Mouse (Mus musculus): ENCODE measurements at regions not wholly inside any gene's neighbourhood (a gene's known extent, or its start where the extent isn't known, plus 50 kb on each side); places are given as distances from the start of the nearest gene placed in this dataset.

DNA sequence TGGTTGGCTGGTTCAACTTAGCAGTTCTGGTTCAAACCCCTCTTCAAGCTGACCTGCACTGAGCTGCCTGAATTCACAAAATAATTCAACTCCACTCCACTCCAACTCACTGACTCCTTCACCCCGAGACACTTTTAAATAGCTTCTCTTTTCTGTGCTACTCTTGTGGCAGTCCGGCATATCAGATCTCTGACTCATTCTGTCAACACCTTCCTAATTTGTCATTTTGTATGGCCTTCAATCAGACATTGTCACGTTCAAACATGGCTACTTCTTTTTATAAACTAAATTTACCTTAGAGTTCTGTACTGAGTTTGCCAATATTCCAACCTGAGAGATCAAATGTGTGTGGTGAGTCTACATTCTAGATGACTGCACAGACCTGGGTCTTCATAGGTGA, 579.1 kb downstream of the Slitrk1 start:
- TF ChIP-seq POLR2A (IDR thresholded peaks at IDR 0.05; ENCODE audit: borderline replicate concordance, extremely low read depth, insufficient read depth, insufficient read length), result no peak
- Histone ChIP-seq H3K9ac (ENCODE audit: low read depth, low read length, severe bottlenecking) (no peak overlapping the region), H3K9me3 (ENCODE audit: control insufficient read depth, low read length) (no peaks in the 10 kb centered on the region), H3K27me3 (ENCODE audit: control insufficient read depth, insufficient read depth, low read length) (no peaks in the 10 kb centered on the region), H3K36me3 (ENCODE audit: control insufficient read depth, insufficient read depth, low read length) (no peaks in the 10 kb centered on the region), H3K4me3 (replicated peaks; ENCODE audit: low read length) (no peak overlapping the region), H3K27ac (replicated peaks; ENCODE audit: low read depth, low read length) (no peak overlapping the region), H3K4me2 (replicated peaks; ENCODE audit: low read depth, low read length, severe bottlenecking) (no peak overlapping the region), H3K4me1 (ENCODE audit: control insufficient read depth, insufficient read depth, low read length) (no peaks in the 10 kb centered on the region)
- DNase-seq (ENCODE audit: low spot score) (no peak), ATAC-seq (ENCODE audit: low FRiP score, low read depth) (no peak)
- 78% methylated on average over 3 of the region's 3 CpGs for WGBS

DNA sequence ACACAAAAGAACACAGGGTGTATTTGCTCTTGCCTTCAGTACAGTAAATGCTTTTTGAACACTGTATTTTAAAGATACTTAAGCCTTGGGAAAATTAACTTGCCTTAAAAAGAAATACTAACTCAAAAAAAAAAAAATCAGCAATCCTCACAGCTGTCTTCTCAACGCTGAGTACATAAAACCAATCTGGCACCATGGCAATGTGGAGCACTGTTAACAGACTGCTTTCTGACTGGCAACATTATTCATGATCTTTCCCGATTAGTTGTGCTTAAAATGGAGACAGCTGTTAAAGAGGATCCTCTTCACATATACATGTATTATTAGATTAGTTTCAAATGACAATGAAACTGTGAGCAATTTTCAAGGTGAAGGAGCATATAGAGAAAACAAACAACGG, 587.5 kb downstream of the Slitrk1 start:
- Histone ChIP-seq H3K4me1 (ENCODE audit: control insufficient read depth, insufficient read depth, low read length) (no peaks in the 10 kb centered on the region), H3K9me3 (ENCODE audit: control insufficient read depth, low read length) (no peaks in the 10 kb centered on the region), H3K27me3 (ENCODE audit: control insufficient read depth, insufficient read depth, low read length) (no peaks in the 10 kb centered on the region), H3K4me3 (replicated peaks; ENCODE audit: low read length) (no peak overlapping the region), H3K9ac (ENCODE audit: low read depth, low read length, severe bottlenecking) (no peak overlapping the region), H3K4me2 (replicated peaks; ENCODE audit: low read depth, low read length, severe bottlenecking) (no peak overlapping the region), H3K27ac (replicated peaks; ENCODE audit: low read depth, low read length) (no peak overlapping the region), H3K36me3 (ENCODE audit: control insufficient read depth, insufficient read depth, low read length) (no peaks in the 10 kb centered on the region)
- TF ChIP-seq POLR2A (IDR thresholded peaks at IDR 0.05; ENCODE audit: borderline replicate concordance, extremely low read depth, insufficient read depth, insufficient read length), result no peak
- no peak for ATAC-seq (ENCODE audit: low FRiP score, low read depth)
- 77% methylated on average over 3 of the region's 3 CpGs for WGBS
- DNase-seq (ENCODE audit: low spot score), result no peak

- no peaks in the 10 kb centered on the region for H3K36me3 ChIP-seq (ENCODE audit: control insufficient read depth, insufficient read depth, low read length)
- no peaks in the 10 kb centered on the region for H3K4me1 ChIP-seq (ENCODE audit: control insufficient read depth, insufficient read depth, low read length)
- H3K27ac ChIP-seq (replicated peaks; ENCODE audit: low read depth, low read length), result no peak overlapping the region
- H3K4me2 ChIP-seq (replicated peaks; ENCODE audit: low read depth, low read length, severe bottlenecking), result no peak overlapping the region
- H3K9me3 ChIP-seq (ENCODE audit: control insufficient read depth, low read length), result no peaks in the 10 kb centered on the region
- no peak for TF ChIP-seq POLR2A (IDR thresholded peaks at IDR 0.05; ENCODE audit: borderline replicate concordance, extremely low read depth, insufficient read depth, insufficient read length)
- DNase-seq (ENCODE audit: low spot score), result peak; percentile 6
- 77% methylated on average over 1 of the region's 1 CpGs for WGBS
- H3K9ac ChIP-seq (ENCODE audit: low read depth, low read length, severe bottlenecking), result no peak overlapping the region
- no peak overlapping the region for H3K4me3 ChIP-seq (replicated peaks; ENCODE audit: low read length)
- no peak for ATAC-seq (ENCODE audit: low FRiP score, low read depth)
- H3K27me3 ChIP-seq (ENCODE audit: control insufficient read depth, insufficient read depth, low read length), result no peaks in the 10 kb centered on the region
Observed at GRCm38 (mm10) chr14:108323364-108324037, 590.5 kb downstream of the Slitrk1 start.

DNA sequence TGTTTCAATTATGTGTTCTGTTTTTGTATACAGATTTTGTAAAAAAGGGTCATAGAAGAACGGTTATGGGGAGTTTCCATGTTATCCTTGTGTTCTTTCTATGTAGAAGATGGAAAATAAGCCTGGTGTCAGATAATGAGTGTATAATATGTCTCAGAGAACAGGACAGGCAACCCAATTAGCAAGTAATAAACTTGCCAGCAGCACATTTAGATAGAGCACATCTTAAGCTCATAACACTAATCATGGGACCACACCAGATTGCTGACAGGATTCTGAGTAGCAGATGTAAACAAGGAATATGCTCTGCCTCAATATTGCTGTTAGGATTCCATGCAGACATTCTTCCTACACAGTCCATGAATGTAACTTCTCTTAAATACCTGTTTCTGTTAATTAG, 606.3 kb downstream of the Slitrk1 start:
- WGBS, result 79% methylated on average over 1 of the region's 1 CpGs
- no peak for ATAC-seq (ENCODE audit: low FRiP score, low read depth)

DNA sequence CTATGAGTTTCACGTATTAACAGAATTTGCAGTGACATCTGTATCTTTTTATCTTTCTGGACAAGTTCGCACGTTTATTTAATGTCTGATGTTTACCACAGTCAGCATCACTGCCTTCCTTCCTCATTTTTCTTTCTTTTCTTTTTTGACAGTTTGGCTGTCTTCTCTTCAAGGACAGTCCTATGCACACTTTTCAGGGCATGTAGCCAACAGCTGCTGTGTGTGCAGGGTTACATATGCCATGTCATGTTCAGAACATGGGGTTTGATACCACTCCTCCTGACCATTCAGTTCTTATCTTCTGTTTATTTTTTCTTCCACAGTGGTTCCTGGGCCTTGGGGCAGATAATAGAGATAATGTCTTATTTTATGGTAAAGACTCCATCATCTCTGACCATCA, 634.3 kb downstream of the Slitrk1 start:
- Histone ChIP-seq H3K9ac (ENCODE audit: low read depth, low read length, severe bottlenecking) (no peak overlapping the region), H3K9me3 (ENCODE audit: control insufficient read depth, low read length) (no peaks in the 10 kb centered on the region), H3K27me3 (ENCODE audit: control insufficient read depth, insufficient read depth, low read length) (no peaks in the 10 kb centered on the region), H3K27ac (replicated peaks; ENCODE audit: low read depth, low read length) (no peak overlapping the region), H3K4me3 (replicated peaks; ENCODE audit: low read length) (no peak overlapping the region), H3K36me3 (ENCODE audit: control insufficient read depth, insufficient read depth, low read length) (no peaks in the 10 kb centered on the region), H3K4me1 (ENCODE audit: control insufficient read depth, insufficient read depth, low read length) (no peaks in the 10 kb centered on the region), H3K4me2 (replicated peaks; ENCODE audit: low read depth, low read length, severe bottlenecking) (no peak overlapping the region)
- DNase-seq (ENCODE audit: low spot score) (no peak), ATAC-seq (ENCODE audit: low FRiP score, low read depth) (no peak)
- 81% methylated on average over 3 of the region's 3 CpGs for WGBS
- no peak for TF ChIP-seq POLR2A (IDR thresholded peaks at IDR 0.05; ENCODE audit: borderline replicate concordance, extremely low read depth, insufficient read depth, insufficient read length)

More for the DNA sequence above, 606.3 kb downstream of the Slitrk1 start:
- Histone ChIP-seq H3K4me1 (ENCODE audit: control insufficient read depth, insufficient read depth, low read length) (no peaks in the 10 kb centered on the region), H3K27me3 (ENCODE audit: control insufficient read depth, insufficient read depth, low read length) (no peaks in the 10 kb centered on the region), H3K36me3 (ENCODE audit: control insufficient read depth, insufficient read depth, low read length) (no peaks in the 10 kb centered on the region), H3K27ac (replicated peaks; ENCODE audit: low read depth, low read length) (no peak overlapping the region), H3K4me3 (replicated peaks; ENCODE audit: low read length) (no peak overlapping the region), H3K9ac (ENCODE audit: low read depth, low read length, severe bottlenecking) (no peak overlapping the region), H3K4me2 (replicated peaks; ENCODE audit: low read depth, low read length, severe bottlenecking) (no peak overlapping the region), H3K9me3 (ENCODE audit: control insufficient read depth, low read length) (no peaks in the 10 kb centered on the region)
- TF ChIP-seq POLR2A (IDR thresholded peaks at IDR 0.05; ENCODE audit: borderline replicate concordance, extremely low read depth, insufficient read depth, insufficient read length), result no peak
- no peak for DNase-seq (ENCODE audit: low spot score)

Data from limb, embryonic 14.5 days (tissue).